Mouse (Mus musculus) neutrophil, adult 5-6 weeks (primary cell): ENCODE results near the gene Adam17. TPM values are rescaled to one million over a fixed set of nuclear protein-coding genes. Genes with fewer than 3 reads are reported as not detected.

Experiments
- ATAC-seq: fragments of 151-379, 151-347 bp; 2 replicates; pipeline ENCODE4 v1.8.0; 2017; ENCODE audit warnings: mild to moderate bottlenecking, moderate TSS enrichment; ENCODE audit not compliant: insufficient number of reproducible peaks, poor library complexity, low FRiP score, severe bottlenecking; ENCODE audit errors: extremely low read depth
- total RNA-seq: library from RNA; stranded (forward); fragments of 200-1000 nt; gene quantifications from 2 replicates; pipeline ENCODE4 v1.2.3, GENCODE M21; 2017

The Adam17 gene
- total RNA-seq, 1 experiment from 2014 or later, result 74.3 TPM

- no peak for ATAC-seq
Observed at GRCm38 (mm10) chr12:21364624-21365435, 8.6 kb downstream of the Adam17 start.

GRCm38 (mm10) chr12:21363195-21363594 is 10.2 kb downstream of the Adam17 start:
- ATAC-seq, result no peak

- ATAC-seq, result no peak
Observed at GRCm38 (mm10) chr12:21362686-21363085, 10.7 kb downstream of the Adam17 start.

- ATAC-seq, result no peak
Observed at GRCm38 (mm10) chr12:21353681-21354080, 19.8 kb downstream of the Adam17 start.

GRCm38 (mm10) chr12:21350113-21350876 is 23.1 kb downstream of the Adam17 start:
- ATAC-seq, result no peak

- ATAC-seq, result no peak
Observed at GRCm38 (mm10) chr12:21346972-21347371, 26.5 kb downstream of the Adam17 start.

- ATAC-seq, result no peak
Observed at GRCm38 (mm10) chr12:21340674-21341073, 32.8 kb downstream of the Adam17 start.

- ATAC-seq, result no peak
Observed at GRCm38 (mm10) chr12:21337171-21337570, 36.3 kb downstream of the Adam17 start.

- peak; percentile 91 for ATAC-seq
Observed at GRCm38 (mm10) chr12:21335869-21336268, 37.6 kb downstream of the Adam17 start.

- no peak for ATAC-seq
Observed at GRCm38 (mm10) chr12:21333766-21334165, 39.7 kb downstream of the Adam17 start.

- no peak for ATAC-seq
Observed at GRCm38 (mm10) chr12:21333021-21333420, 40.4 kb downstream of the Adam17 start.

GRCm38 (mm10) chr12:21331711-21332110 is 41.7 kb downstream of the Adam17 start:
- ATAC-seq, result no peak

GRCm38 (mm10) chr12:21330961-21331576 is 42.4 kb downstream of the Adam17 start:
- ATAC-seq, result no peak

- ATAC-seq, result no peak
Observed at GRCm38 (mm10) chr12:21329661-21330400, 43.6 kb downstream of the Adam17 start.

- no peak for ATAC-seq
Observed at GRCm38 (mm10) chr12:21326325-21326724, 47.1 kb downstream of the Adam17 start.

- ATAC-seq, result no peak
Observed at GRCm38 (mm10) chr12:21325266-21325665, 48.2 kb downstream of the Adam17 start.

GRCm38 (mm10) chr12:21324101-21324500 is 49.3 kb downstream of the Adam17 start:
- no peak for ATAC-seq

GRCm38 (mm10) chr12:21322856-21323255 is 50.6 kb downstream of the Adam17 start:
- no peak for ATAC-seq

GRCm38 (mm10) chr12:21322296-21322695 is 51.1 kb downstream of the Adam17 start:
- no peak for ATAC-seq
